Mouse (Mus musculus) heart, embryonic 16.5 days (tissue): ENCODE results near the gene Tfap2b. TPM values are rescaled to one million over a fixed set of nuclear protein-coding genes. Genes with fewer than 3 reads are reported as not detected.
A peak's percentile ranks its signal among the peaks of the same experiment; 100 is the strongest.

Source experiments
- ATAC-seq: fragments of 200-750 bp; cut with Nextera tagmentation; replicated peaks from 2 replicates; pipeline ENCODE4 v1.8.0; 2017; ENCODE audit warnings: moderate number of reproducible peaks; ENCODE audit not compliant: insufficient read depth, low FRiP score; ENCODE audit errors: extremely low read depth
- H3K27ac ChIP-seq: fragments of 300-500 bp; sonication (generic); 2 replicates; pipeline ENCODE4 v1.5.1; 2014; ENCODE audit warnings: mild to moderate bottlenecking, low read length, control low read depth, moderate library complexity
- H3K27me3 ChIP-seq: fragments of 300-500 bp; sonication (generic); 2 replicates; pipeline ENCODE4 v1.6.1; 2014; ENCODE audit warnings: low read length, mixed read lengths; ENCODE audit not compliant: control insufficient read depth, insufficient read depth
- H3K36me3 ChIP-seq: fragments of 300-500 bp; sonication (generic); 2 replicates; pipeline ENCODE4 v1.6.1; 2014; ENCODE audit not compliant: control insufficient read depth, insufficient read depth
- H3K4me1 ChIP-seq: fragments of 300-500 bp; sonication (generic); 2 replicates; pipeline ENCODE4 v1.6.1; 2014; ENCODE audit warnings: low read length, mixed read lengths; ENCODE audit not compliant: control insufficient read depth, insufficient read depth
- H3K4me2 ChIP-seq: fragments of 300-500 bp; sonication (generic); 2 replicates; pipeline ENCODE4 v1.6.1; 2014; ENCODE audit warnings: low read depth, mild to moderate bottlenecking, control low read depth, low read length
- H3K4me3 ChIP-seq: fragments of 300-500 bp; sonication (generic); 2 replicates; pipeline ENCODE4 v1.5.1; 2014; ENCODE audit warnings: mild to moderate bottlenecking, control low read depth, low read length
- H3K9ac ChIP-seq: fragments of 300-500 bp; sonication (generic); 2 replicates; pipeline ENCODE4 v1.6.1; 2014; ENCODE audit warnings: low read length, control low read depth
- H3K9me3 ChIP-seq: fragments of 300-500 bp; sonication (generic); replicated peaks from 2 replicates; pipeline ENCODE4 v1.6.1; 2016; ENCODE audit warnings: low read length; ENCODE audit not compliant: control insufficient read depth
- WGBS: fragments of 180-500 bp; shearing (Covaris S2); extraction: QIAGEN DNeasy Blood & Tissue Kit; methylation state at CpG from one replicate; pipeline ENCODE4 v1.1.7; 2014; 5-methylcytosine and 5-hydroxymethylcytosine counted together
- polyA plus RNA-seq: library from polyadenylated mRNA; unstranded; fragments of >200 nt; fragmentation: Nextera tagmentation; extraction: Ambion mirVana; gene quantifications from 2 replicates; pipeline ENCODE4 v1.2.1, GENCODE M21; 2015

Tfap2b gene
- polyA plus RNA-seq, 1 experiment from 2014 or later = 0.14 TPM

DNA sequence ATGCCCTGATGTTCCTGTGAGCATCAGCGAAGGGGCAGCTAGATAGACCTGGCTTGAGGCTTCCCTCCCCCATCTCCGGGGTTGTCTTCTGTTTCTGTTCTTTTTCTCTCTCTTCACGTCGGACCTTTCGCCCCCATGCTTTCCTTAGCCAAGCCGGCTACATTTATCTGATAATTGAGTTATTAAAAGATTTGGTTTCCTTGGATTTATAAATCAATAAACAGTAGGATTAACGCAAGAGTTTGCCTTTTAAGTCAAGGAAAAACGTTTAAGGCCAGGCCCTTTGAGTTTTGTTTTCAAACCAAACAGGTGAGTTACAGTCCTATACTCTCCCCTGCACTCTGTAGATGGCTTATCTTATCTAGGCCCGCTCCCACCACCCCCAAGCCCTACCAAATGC lies 28.3 kb downstream of the Tfap2b start:
- no peaks in the 10 kb centered on the region for H3K4me1 ChIP-seq
- 2% methylated on average over 9 of the region's 9 CpGs for WGBS
- H3K9ac ChIP-seq = no peak overlapping the region
- ATAC-seq = no peak
- H3K27ac ChIP-seq = no peak overlapping the region
- peaks cover 82% of the 10 kb centered on the region for H3K27me3 ChIP-seq
- H3K4me2 ChIP-seq = no peak overlapping the region
- no peaks in the 10 kb centered on the region for H3K36me3 ChIP-seq
- no peak overlapping the region for H3K4me3 ChIP-seq
- H3K9me3 ChIP-seq = no peaks in the 10 kb centered on the region

DNA sequence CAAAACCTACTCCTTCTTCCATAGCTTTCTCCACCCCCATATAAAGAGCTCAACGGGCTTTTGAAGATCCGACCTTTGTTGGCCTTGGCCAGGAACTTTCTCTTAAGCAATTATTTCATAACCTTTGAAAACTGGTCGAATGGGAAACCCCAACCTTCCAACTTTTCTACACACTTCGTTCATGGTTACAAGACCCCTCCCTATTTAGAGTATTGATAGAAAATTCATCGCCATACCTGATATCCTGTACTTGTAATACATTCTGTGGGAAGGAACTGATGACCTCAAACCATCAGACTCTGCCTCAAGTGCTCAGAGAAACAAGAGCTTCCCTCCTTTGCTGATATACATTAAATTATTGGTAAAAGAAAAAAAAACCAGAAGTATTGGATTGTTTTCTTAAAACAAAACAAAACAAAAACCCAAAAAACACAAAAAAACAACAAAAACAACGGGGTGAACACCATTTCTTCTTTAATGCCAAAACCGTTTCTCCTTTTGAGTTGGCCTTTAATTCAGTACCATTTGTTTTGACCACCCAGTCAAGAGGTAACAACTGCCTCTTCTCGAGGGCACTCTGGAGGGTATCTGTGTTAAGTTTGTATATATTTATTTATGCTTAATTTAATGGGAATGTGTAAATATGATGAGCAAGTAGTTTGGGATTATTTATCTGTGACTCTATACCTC lies 29.2 kb downstream of the Tfap2b start:
- 4% methylated on average over 8 of the region's 8 CpGs for WGBS
- Histone ChIP-seq H3K4me3 (no peak overlapping the region), H3K27ac (no peak overlapping the region), H3K4me1 (no peaks in the 10 kb centered on the region), H3K4me2 (no peak overlapping the region), H3K9me3 (no peaks in the 10 kb centered on the region), H3K36me3 (no peaks in the 10 kb centered on the region), H3K9ac (no peak overlapping the region), H3K27me3 (peaks cover 84% of the 10 kb centered on the region)
- no peak for ATAC-seq

DNA sequence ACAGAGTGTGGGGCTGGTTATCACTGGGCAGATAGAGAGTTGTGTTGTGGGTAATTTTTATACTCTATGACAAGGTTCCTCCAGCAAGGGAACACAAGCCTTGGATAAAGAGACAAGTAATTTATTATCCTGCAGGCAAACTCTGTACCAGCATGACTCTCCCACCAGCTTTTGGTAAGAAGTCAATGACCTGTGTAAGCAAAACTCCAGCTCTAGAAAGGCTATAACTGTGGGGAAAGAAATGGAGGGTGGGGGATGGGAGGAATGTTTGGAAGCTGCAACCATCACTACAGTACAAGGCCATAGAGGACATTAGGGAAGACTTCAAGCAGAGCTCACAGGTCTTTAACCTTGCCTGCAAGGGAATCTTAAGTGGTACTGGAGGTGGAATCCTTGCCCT lies 31.3 kb downstream of the Tfap2b start:
- Histone ChIP-seq H3K4me2 (no peak overlapping the region), H3K9me3 (no peaks in the 10 kb centered on the region), H3K9ac (no peak overlapping the region), H3K36me3 (no peaks in the 10 kb centered on the region), H3K4me3 (no peak overlapping the region), H3K4me1 (no peaks in the 10 kb centered on the region), H3K27ac (no peak overlapping the region), H3K27me3 (peaks cover 72% of the 10 kb centered on the region)
- no peak for ATAC-seq

DNA sequence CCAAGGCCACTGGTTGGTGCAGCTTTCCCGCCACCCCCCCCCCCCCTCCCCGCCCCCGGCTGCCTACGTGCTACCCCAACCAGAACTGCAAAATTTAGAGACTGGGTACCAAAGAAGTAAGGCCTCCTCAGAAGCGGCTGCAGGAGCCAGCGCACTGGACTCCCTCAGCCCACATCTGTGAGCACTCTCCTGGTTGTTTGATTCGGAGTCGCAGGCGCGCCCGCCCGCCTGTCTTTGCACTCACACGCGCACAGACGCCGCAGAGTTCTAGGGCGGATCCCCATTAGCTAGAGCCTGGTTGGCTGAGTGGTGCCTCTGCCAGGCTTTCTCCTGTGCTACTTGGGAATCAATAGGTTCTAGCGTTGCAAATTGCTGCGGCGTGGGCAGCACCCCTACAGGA lies 32.6 kb downstream of the Tfap2b start:
- Histone ChIP-seq H3K27ac (no peak overlapping the region), H3K9ac (no peak overlapping the region), H3K4me2 (peak overlapping the region; percentile 50), H3K4me3 (peak overlapping the region; percentile 34), H3K9me3 (no peaks in the 10 kb centered on the region), H3K36me3 (no peaks in the 10 kb centered on the region), H3K4me1 (no peaks in the 10 kb centered on the region), H3K27me3 (peaks cover 60% of the 10 kb centered on the region)
- 1% methylated on average over 18 of the region's 20 CpGs for WGBS
- ATAC-seq = no peak

DNA sequence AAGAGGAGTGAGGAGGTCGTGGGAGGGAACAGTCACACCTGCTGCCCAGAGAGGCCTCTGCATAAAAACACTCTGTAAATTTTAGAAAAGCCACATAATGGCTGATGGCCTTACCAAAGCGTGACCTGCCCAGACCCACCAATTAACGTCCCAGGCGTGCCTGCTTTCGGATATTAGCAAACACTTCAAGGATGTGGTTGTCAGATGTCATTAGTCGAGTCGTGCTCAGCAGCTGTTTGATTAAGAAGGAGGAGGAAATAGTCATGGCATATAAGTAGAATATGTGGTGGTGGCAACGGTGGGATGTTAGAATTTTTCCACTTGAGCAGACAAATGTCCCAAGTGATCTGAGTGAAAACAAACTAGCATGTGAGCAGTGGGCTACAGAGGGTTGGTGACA lies 33.3 kb downstream of the Tfap2b start:
- no peak overlapping the region for H3K4me3 ChIP-seq
- H3K27ac ChIP-seq = no peak overlapping the region
- peaks cover 53% of the 10 kb centered on the region for H3K27me3 ChIP-seq
- 8% methylated on average over 8 of the region's 8 CpGs for WGBS
- H3K36me3 ChIP-seq = no peaks in the 10 kb centered on the region
- ATAC-seq = no peak
- no peak overlapping the region for H3K9ac ChIP-seq
- H3K4me2 ChIP-seq = no peak overlapping the region
- H3K4me1 ChIP-seq = no peaks in the 10 kb centered on the region
- no peaks in the 10 kb centered on the region for H3K9me3 ChIP-seq

DNA sequence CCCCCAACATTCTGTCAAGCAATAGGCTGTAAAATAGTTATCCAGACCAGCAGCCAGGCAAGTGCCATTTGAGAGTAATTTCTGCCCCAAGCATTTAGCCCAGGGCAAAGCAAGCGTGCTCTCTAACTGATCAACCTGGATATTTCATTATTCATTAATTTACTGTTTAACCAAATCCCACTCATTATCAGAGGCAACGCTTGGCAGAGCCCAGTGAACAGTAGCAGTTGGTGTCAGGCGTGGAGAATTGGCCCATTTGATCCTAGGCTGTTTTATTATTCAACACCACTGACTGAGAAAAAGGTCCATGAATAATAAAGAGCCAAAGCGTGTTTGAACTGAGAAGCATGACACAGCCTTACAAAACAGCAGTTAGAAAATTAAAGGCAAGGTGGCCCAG lies 36.3 kb downstream of the Tfap2b start:
- no peak overlapping the region for H3K4me2 ChIP-seq
- no peak overlapping the region for H3K4me3 ChIP-seq
- no peaks in the 10 kb centered on the region for H3K4me1 ChIP-seq
- 51% methylated on average over 4 of the region's 4 CpGs for WGBS
- no peaks in the 10 kb centered on the region for H3K36me3 ChIP-seq
- H3K27ac ChIP-seq = no peak overlapping the region
- no peak for ATAC-seq
- H3K27me3 ChIP-seq = peaks cover 31% of the 10 kb centered on the region
- H3K9ac ChIP-seq = no peak overlapping the region
- no peaks in the 10 kb centered on the region for H3K9me3 ChIP-seq

DNA sequence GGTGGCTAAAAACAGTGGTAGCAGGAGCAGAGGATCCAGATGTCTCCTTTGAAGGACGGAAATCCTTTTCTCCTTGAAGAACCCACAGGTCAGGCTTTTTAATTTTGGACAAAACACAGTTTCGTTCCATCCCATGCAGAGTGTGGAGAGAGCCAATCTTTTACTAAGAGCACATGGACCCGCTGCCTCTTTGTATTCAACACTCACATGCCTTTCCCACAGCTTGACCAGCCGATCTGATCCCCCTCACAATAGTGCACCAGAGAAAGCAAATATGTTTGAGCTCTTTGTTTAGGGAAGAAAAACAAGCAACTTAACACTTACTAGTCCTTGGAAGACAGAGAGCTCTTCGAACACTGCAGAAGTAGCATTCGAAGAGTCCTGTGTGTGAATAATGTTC lies 42.6 kb downstream of the Tfap2b start:
- no peak for ATAC-seq
- no peak overlapping the region for H3K9ac ChIP-seq
- no peaks in the 10 kb centered on the region for H3K27me3 ChIP-seq
- no peak overlapping the region for H3K4me3 ChIP-seq
- no peak overlapping the region for H3K4me2 ChIP-seq
- H3K27ac ChIP-seq = no peak overlapping the region
- H3K9me3 ChIP-seq = no peaks in the 10 kb centered on the region
- 70% methylated on average over 6 of the region's 6 CpGs for WGBS
- H3K36me3 ChIP-seq = no peaks in the 10 kb centered on the region
- H3K4me1 ChIP-seq = no peaks in the 10 kb centered on the region

DNA sequence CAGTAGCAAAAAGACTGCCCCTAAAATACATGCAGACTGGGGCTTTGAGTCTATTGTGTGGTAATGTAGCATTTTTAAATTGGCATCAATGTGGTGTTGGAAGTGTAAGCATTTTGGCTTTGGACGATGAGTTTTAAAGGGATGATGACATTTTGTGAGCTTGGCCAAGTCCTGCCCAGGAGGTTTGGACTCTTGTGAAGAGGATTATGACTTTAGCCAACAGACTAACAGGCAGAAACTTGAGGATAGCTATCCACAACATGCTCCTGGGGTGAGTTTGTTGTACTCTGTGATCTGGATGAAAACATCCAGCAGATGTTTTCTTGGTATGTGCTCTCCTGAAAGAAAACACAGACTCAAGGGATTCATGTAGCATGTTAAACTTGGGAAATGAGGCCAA lies 60.9 kb downstream of the Tfap2b start:
- Histone ChIP-seq H3K27ac (no peak overlapping the region), H3K4me3 (no peak overlapping the region), H3K9ac (no peak overlapping the region), H3K27me3 (no peaks in the 10 kb centered on the region), H3K4me2 (no peak overlapping the region), H3K4me1 (no peaks in the 10 kb centered on the region), H3K36me3 (no peaks in the 10 kb centered on the region), H3K9me3 (no peaks in the 10 kb centered on the region)
- ATAC-seq = no peak
- 61% methylated on average over 1 of the region's 1 CpGs for WGBS
